Mouse (Mus musculus) embryonic facial prominence, embryonic 14.5 days (tissue): ENCODE results near the gene Cela3b. TPM values are rescaled to one million over a fixed set of nuclear protein-coding genes. Genes with fewer than 3 reads are reported as not detected.

Experiments used
- ATAC-seq: fragments of 200-750 bp; cut with Nextera tagmentation; 2 replicates; pipeline ENCODE4 v1.8.0; 2017; ENCODE audit warnings: low read depth, moderate number of reproducible peaks, moderate TSS enrichment
- DNase-seq: peaks from one replicate; pipeline ENCODE4 v3.0.0-alpha.2; 2015; ENCODE audit warnings: low spot score
- H3K27ac ChIP-seq: fragments of 300-500 bp; sonication (generic); replicated peaks from 2 replicates; pipeline ENCODE4 v1.5.1; 2014; ENCODE audit warnings: low read depth, mild to moderate bottlenecking, low read length, moderate library complexity
- H3K27me3 ChIP-seq: fragments of 300-500 bp; sonication (generic); replicated peaks from 2 replicates; pipeline ENCODE4 v1.6.1; 2014; ENCODE audit warnings: low read length; ENCODE audit not compliant: control insufficient read depth, insufficient read depth
- H3K36me3 ChIP-seq: fragments of 300-500 bp; sonication (generic); 2 replicates; pipeline ENCODE4 v1.6.1; 2014; ENCODE audit warnings: low read length, mixed read lengths; ENCODE audit not compliant: control insufficient read depth, insufficient read depth
- H3K4me1 ChIP-seq: fragments of 300-500 bp; sonication (generic); 2 replicates; pipeline ENCODE4 v1.6.1; 2014; ENCODE audit warnings: antibody characterized with exemption, low read length; ENCODE audit not compliant: control insufficient read depth, insufficient read depth
- H3K4me2 ChIP-seq: fragments of 300-500 bp; sonication (generic); 2 replicates; pipeline ENCODE4 v1.6.1; 2014; ENCODE audit warnings: low read depth, mild to moderate bottlenecking, low read length, moderate library complexity, mixed read lengths
- H3K4me3 ChIP-seq: fragments of 300-500 bp; sonication (generic); 2 replicates; pipeline ENCODE4 v1.5.1; 2014; ENCODE audit warnings: low read depth, mild to moderate bottlenecking, low read length
- H3K9ac ChIP-seq: fragments of 300-500 bp; sonication (generic); 2 replicates; pipeline ENCODE4 v1.6.1; 2014; ENCODE audit warnings: low read depth, mild to moderate bottlenecking, low read length, moderate library complexity, mixed read lengths
- H3K9me3 ChIP-seq: fragments of 300-500 bp; sonication (generic); 2 replicates; pipeline ENCODE4 v1.6.1; 2016; ENCODE audit warnings: low read length; ENCODE audit not compliant: control insufficient read depth
- WGBS: fragments of 180-500 bp; shearing (Covaris S2); extraction: QIAGEN DNeasy Blood & Tissue Kit; methylation state at CpG from one replicate; pipeline ENCODE4 v1.1.7; 2014; 5-methylcytosine and 5-hydroxymethylcytosine counted together
- polyA plus RNA-seq: library from polyadenylated mRNA; unstranded; fragments of >200 nt; fragmentation: Nextera tagmentation; extraction: Ambion mirVana; gene quantifications from 2 replicates; pipeline ENCODE4 v1.2.1, GENCODE M21; 2014

Gene Cela3b
- polyA plus RNA-seq, 1 experiment from 2014 or later: 0.56 TPM

- 50% methylated on average over 17 of the region's 18 CpGs for WGBS
- Histone ChIP-seq H3K27me3 (no peaks in the 10 kb centered on the region), H3K9ac (peak overlapping the region; percentile 42), H3K36me3 (no peaks in the 10 kb centered on the region), H3K27ac (peak overlapping the region; percentile 67), H3K4me1 (peaks cover 67% of the 10 kb centered on the region), H3K9me3 (no peaks in the 10 kb centered on the region), H3K4me2 (peak overlapping the region; percentile 33), H3K4me3 (no peak overlapping the region)
- ATAC-seq: 0 out of 2 replicates have a peak, but pooled peaks have one; percentile 17
- DNase-seq: no peak
Observed at GRCm38 (mm10) chr4:137473701-137474388, 43.5 kb upstream of the Cela3b start.

DNA sequence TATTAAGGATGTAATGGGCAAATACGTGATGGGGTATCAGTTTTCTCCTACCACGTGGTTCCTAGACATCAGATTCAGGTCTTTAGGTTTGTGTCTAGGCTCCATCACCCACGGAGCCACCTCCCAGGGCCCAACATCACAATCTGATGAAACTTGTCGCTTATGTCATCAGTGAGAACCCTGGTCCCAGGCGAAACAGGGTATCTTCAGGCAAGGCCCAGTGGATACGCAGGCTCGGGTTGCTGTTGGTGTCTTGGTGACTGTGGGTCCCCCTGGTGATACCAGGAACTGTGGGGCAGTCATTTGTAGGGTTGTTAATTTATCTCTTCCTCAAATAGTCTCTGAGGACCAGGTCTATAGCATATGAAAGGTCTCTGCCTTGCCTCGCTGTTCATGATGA lies 42.9 kb upstream of the Cela3b start:
- WGBS: 81% methylated on average over 8 of the region's 8 CpGs
- Histone ChIP-seq H3K4me1 (peaks cover 62% of the 10 kb centered on the region), H3K4me2 (peak overlapping the region; percentile 33; the same call in 1 of the 2 replicates), H3K27ac (peak overlapping the region; percentile 67; the same call in 1 of the 2 replicates), H3K27me3 (no peaks in the 10 kb centered on the region), H3K4me3 (no peak overlapping the region), H3K36me3 (no peaks in the 10 kb centered on the region), H3K9me3 (no peaks in the 10 kb centered on the region), H3K9ac (peak overlapping the region; percentile 42; the same call in 1 of the 2 replicates)
- no peak for ATAC-seq
- no peak for DNase-seq

DNA sequence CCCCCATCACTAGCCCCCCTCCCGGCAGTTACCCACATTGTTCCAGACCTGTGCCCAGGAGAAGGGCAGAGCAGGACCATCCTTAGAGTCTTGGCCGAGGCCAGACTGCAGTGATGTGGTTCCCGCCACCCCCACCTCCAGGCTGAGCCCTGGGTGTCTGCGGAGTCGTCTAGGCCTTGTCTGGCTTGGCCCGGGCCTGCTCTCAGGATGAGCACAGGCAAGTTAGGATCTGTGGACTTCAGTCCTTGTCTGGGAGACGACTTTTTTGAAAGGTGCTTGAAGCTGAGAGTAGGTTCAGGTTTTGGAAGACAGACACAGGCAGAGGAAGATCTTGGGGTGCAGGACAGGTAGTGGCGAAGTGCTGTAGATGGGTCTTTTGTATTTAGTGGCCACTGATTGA lies 41.0 kb upstream of the Cela3b start:
- peak overlapping the region; percentile 83 for H3K4me2 ChIP-seq
- H3K9me3 ChIP-seq: no peaks in the 10 kb centered on the region
- no peaks in the 10 kb centered on the region for H3K27me3 ChIP-seq
- peak overlapping the region; percentile 55 for H3K9ac ChIP-seq
- H3K4me1 ChIP-seq: peaks cover 52% of the 10 kb centered on the region
- DNase-seq (peak; percentile 66), ATAC-seq (no peak)
- no peaks in the 10 kb centered on the region for H3K36me3 ChIP-seq
- WGBS: 55% methylated on average over 8 of the region's 8 CpGs
- H3K27ac ChIP-seq: peak overlapping the region; percentile 52
- H3K4me3 ChIP-seq: peak overlapping the region; percentile 76

DNA sequence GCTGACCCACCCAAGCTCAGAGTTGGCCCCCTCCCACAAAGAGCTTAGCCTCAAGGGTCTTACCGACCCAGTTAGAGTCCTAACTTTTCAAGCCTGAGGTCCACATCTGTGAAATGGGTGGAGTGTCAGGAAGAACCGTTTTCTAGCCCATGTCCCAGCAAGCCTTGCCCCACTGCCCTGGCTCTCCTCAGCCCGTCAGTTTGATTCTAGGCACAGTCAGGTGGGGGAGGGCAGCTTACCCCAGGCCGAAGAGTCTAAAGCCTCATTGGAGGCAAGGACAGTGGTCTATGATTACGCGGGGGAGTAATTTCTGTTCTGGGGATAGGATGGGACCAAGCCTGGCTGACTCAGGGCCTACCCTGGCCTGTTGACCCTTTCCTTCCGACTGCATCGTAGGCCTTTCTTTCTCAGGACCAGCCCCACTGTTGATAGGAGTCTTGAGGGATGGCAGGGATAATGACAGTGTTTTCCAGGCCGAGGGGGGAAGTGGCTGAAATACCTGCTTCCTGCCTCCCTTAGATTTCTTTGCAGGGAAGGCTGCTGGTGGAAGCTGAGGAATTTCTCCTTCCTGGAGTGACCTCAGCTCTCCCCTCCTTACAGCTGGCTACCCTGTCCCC lies 40.5 kb upstream of the Cela3b start:
- no peak for ATAC-seq
- Histone ChIP-seq H3K36me3 (no peaks in the 10 kb centered on the region), H3K4me2 (peak overlapping the region; percentile 83), H3K27ac (peak overlapping the region; percentile 52), H3K4me3 (peak overlapping the region; percentile 76), H3K4me1 (peaks cover 47% of the 10 kb centered on the region), H3K9me3 (no peaks in the 10 kb centered on the region), H3K9ac (peak overlapping the region; percentile 88), H3K27me3 (no peaks in the 10 kb centered on the region)
- no peak for DNase-seq
- WGBS: 46% methylated on average over 9 of the region's 9 CpGs

DNA sequence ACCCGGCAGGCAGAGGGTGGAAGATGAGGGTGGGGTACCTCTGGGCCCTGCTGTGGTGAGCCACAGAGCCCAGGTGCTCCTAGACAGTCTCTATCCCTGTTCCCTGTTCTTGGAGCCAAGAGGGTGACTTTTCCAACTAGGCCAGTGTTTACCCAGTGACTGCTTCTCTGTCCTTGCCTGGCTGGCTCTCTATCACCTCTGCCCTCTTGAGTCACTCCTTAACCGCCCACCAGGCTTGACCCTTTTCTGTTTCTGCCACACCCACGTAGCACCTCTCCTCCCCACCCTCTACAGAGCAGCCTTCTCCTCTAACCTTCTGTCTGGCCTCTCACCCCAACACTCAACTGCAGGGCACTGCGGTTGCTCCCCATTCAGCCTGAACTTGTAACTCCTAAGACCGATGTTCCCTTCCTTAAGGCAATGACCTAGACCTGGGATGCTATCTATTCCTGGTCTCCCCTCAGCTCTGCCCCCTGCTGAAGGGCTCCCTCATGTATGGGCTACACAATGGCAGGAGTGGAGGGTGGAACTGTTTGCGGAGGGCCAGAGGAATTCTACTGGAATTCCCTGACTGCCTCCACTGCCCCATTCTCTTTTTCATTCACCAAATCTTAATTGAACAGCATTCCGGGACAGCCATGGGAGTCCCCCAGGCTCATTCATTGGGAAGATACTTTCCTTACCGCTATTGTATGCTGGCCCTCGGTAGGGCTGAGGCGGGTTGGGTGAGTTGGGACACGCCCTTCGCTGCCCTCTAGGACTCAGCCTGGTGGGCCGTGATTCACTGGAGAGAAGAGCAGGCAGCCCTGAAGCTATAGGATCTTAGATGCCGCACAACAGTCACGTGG lies 39.7 kb upstream of the Cela3b start:
- DNase-seq (no peak), ATAC-seq (no peak)
- Histone ChIP-seq H3K36me3 (no peaks in the 10 kb centered on the region), H3K27ac (peak overlapping the region; percentile 69), H3K27me3 (no peaks in the 10 kb centered on the region), H3K9me3 (no peaks in the 10 kb centered on the region), H3K4me2 (peak overlapping the region; percentile 83), H3K4me3 (peak overlapping the region; percentile 76), H3K9ac (peak overlapping the region; percentile 88), H3K4me1 (peaks cover 41% of the 10 kb centered on the region)
- WGBS: 45% methylated on average over 15 of the region's 15 CpGs

DNA sequence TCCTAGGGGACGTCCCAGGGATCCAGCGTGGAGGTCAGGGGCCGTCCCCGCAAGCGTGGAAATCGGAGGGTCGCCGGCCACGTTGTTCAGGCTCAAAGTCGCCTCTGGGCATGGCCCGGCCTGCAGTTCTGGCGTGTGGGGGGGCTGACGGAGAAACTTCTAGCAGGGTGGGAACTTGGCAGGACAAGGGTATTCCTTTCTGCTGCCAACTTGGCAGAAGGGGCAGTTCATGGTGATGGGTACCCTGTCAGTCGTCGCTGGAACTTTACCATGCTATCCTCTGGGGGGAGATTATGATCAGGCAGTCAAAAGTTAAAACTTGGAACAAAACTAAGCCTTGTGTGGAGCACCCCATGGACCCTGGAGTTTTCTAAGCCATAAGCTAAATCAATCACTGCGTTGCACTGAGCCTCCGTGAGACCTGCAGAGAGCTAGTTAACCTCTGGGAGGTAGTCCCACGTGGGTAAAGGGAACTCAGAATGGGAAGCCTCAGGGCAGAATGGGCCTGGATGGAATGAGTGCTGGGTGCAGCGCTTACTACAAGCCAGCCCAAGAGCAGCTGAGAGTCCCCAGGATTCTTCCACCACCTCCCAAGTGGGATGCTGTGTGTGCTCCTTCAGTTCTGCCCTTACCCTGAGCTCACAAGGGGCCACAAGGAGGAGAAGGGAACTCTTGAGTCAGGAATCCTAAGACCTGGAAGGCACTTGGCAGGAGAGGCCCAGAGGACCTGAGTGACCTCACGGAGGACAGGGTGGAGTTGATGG lies 38.9 kb upstream of the Cela3b start:
- H3K27ac ChIP-seq: peak overlapping the region; percentile 69
- DNase-seq (peak; percentile 39), ATAC-seq (no peak)
- no peaks in the 10 kb centered on the region for H3K9me3 ChIP-seq
- H3K9ac ChIP-seq: peak overlapping the region; percentile 88
- H3K4me1 ChIP-seq: peaks cover 40% of the 10 kb centered on the region
- 1% methylated on average over 15 of the region's 20 CpGs for WGBS
- no peaks in the 10 kb centered on the region for H3K36me3 ChIP-seq
- H3K4me2 ChIP-seq: peak overlapping the region; percentile 83
- H3K4me3 ChIP-seq: peak overlapping the region; percentile 76
- no peaks in the 10 kb centered on the region for H3K27me3 ChIP-seq

DNA sequence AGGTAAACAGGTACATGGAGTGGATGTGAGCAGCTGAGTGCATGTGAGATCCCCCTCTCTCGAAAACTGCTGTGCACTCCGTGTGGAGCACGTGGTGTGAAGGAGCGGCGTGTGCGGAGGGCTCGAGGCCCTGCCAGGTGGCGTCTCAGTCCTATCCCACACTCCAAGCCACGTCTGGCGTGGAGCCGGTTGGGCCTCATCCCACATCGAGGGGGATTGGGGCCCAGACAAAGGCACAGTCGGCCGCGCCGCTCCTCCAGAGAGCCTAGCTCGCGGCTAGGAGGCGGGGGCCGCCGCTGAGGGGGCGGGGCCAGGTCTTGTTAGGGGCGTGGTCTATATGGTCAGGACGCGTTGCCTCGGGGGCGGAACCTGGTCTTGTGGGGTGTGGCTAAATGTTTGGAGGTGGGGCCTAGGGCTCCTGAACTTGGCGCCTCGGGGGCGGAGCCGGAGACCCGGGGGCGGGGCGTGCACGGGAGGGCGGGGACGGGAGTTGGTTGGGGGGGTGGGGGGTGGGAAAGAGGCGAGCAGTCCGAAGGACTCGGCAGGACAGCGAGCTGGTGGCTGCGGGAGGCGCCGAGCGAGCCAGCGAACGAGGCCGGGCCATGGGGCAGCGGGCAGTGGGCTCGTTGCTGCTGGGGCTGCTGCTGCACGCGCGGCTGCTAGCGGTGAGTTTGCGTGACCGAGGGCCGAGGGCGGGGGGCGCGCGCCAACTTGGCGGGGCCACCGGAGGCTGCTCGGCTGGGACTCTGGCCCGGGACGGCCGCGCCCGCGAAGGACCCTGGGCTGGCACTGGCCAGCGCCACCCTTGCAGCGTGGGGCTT lies 38.1 kb upstream of the Cela3b start, which contains the start of gene Hspg2:
Gene Hspg2 (plus strand): TSS at position 510 of the 821 bp plus-strand sequence.
- peak; percentile 95 for ATAC-seq

More for the DNA sequence above, 38.1 kb upstream of the Cela3b start, which contains the start of gene Hspg2:
- under 1% methylated on average over 43 of the region's 72 CpGs for WGBS
- peak within 1 kb of the TSS; percentile 88 for H3K9ac ChIP-seq
- DNase-seq: peak; percentile 98
- peak within 1 kb of the TSS; percentile 76 for H3K4me3 ChIP-seq
- no peaks in the 10 kb centered on the region for H3K9me3 ChIP-seq
- H3K4me2 ChIP-seq: peak within 1 kb of the TSS; percentile 83
- H3K27me3 ChIP-seq: no peaks in the 10 kb centered on the region
- peak within 1 kb of the TSS; percentile 83 for H3K27ac ChIP-seq
- peaks cover 35% of the 10 kb centered on the region for H3K4me1 ChIP-seq
- H3K36me3 ChIP-seq: no peaks in the 10 kb centered on the region
